Mouse (Mus musculus) urinary bladder, postnatal 25 days (tissue): ENCODE results near the gene Olfr654.

Source experiments
- DNase-seq: peaks from one replicate; pipeline ENCODE4 v3.0.0; 2022; ENCODE audit warnings: low spot score

The Olfr654 gene

DNA sequence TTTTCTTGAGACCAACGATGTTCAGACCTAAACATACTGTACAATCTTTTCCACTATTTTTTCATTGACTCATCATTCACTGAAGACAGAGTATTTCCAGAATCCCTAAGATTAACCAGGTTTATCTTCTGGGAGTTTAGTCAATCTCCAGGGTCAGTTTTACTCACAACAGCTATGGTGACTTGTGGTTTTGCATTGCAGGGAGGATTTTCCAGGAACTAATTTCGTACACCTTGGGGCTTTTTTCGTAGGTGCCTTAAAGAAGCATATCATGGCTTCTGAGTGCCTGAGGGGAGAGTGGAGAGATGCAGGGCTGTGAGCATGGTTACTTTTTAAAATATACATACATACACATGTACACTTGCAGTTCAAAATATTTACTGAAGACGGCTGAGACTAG is at the start of gene Olfr654:
Gene Olfr654 (plus strand): TSS at position 301 of the 400 bp plus-strand sequence.
- no peak for DNase-seq

- no peak for DNase-seq
Observed at GRCm38 (mm10) chr7:104549833-104550232, 37.0 kb upstream of the Olfr654 start, which contains the start of gene Olfr651. TSS of gene Olfr651 (plus strand) at chr7:104550133.

DNA sequence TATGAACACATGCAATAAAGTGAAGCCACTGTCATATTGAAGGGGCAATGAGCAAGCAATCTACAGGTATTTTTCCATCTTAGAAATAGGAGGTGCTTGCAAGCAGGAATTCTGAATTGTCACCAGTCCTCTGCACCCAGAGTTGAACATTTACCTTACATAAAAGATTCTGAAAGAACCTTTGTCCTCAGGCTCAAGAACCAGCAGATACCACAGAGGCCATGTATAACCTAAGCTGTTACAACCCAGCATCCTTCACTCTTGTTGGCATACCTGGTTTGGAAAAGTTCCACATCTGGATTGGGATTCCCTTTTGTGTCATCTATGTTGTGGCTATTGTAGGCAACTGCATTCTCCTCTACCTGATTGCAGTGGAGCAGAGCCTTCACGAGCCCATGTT is 34.1 kb upstream of the Olfr654 start:
- DNase-seq = no peak

DNA sequence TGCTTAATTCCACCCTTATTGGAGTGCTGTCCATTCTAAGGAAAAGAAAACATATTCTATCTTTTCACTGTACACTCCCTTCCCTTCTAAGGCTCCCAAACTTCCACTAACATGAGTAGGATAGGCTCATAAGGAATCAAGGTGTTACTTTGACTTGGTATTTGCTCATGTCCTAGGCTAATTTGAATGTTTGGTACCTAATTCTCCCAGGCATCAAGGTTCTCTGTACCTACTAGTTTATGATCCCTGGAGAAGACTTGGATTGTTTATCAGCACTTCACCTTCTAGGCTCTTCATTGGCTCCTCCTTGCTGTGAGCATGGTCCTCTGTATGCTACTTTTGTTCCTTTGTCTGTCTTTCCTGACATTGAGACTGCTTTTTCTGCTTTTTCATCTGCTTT is 26.2 kb upstream of the Olfr654 start, which contains the start of gene Olfr652:
Gene Olfr652 (plus strand): TSS at position 301 of the 400 bp plus-strand sequence.
- no peak for DNase-seq

DNA sequence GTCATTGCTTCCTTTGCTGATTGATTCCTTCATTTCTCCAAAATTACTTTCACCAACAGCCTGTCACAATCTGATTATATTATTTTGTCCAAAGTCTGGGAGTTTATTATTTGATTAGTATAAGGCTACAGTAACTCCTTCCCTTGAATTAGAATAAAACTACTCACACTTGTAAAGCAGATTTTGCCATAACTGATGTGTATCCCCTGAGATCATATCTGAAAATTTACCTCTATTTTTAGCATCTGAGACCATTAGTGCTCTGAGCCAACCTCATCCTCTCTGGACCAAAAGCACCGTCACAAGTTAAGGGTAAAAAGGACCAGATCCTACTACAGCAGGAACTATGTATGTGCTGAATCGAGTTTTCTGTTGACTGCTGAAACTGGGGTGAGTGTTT is 9.8 kb upstream of the Olfr654 start, which contains the start of gene Olfr653:
Gene Olfr653 (plus strand): TSS at position 301 of the 400 bp plus-strand sequence.
- no peak for DNase-seq

DNA sequence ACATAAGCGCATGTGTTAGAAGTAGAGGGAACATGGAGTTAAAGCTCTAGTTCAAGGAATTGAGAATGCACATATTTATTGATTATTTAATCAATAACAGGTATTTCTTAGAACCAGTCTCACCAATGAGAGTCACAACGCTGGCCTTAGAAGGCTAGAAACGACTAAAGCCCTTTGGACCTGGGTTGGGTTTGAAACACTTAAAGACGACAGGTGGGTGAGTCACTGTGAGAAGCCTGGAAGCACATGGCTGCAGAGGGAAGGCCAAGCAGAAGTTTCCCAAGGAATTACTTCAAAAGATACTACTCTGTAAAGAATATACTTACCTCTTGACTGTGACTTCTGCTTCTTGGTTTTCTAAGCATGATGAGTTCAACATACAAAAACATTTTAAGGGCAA is 6.0 kb upstream of the Olfr654 start:
- no peak for DNase-seq

- DNase-seq = no peak
Observed at GRCm38 (mm10) chr7:104581429-104581828, 5.4 kb upstream of the Olfr654 start.

- no peak for DNase-seq
Observed at GRCm38 (mm10) chr7:104588274-104588673, 1.4 kb downstream of the Olfr654 start.

- no peak for DNase-seq
Observed at GRCm38 (mm10) chr7:104601679-104602078, 14.9 kb downstream of the Olfr654 start, which contains the start of gene Olfr655. TSS of gene Olfr655 (minus strand) at chr7:104601779.

- DNase-seq = peak; percentile 7
Observed at GRCm38 (mm10) chr7:104603173-104603572, 16.3 kb downstream of the Olfr654 start.

GRCm38 (mm10) chr7:104604727-104605126 is 17.9 kb downstream of the Olfr654 start:
- DNase-seq = no peak

GRCm38 (mm10) chr7:104613655-104614054 is 26.8 kb downstream of the Olfr654 start, which contains the start of gene Olfr656:
TSS of gene Olfr656 (plus strand) at chr7:104613955.
- DNase-seq = no peak

GRCm38 (mm10) chr7:104624494-104624893 is 37.7 kb downstream of the Olfr654 start, which contains the start of gene Olfr657:
TSS of gene Olfr657 (plus strand) at chr7:104624794.
- no peak for DNase-seq
